Mouse (Mus musculus) urinary bladder, adult 18-20 months (tissue): ENCODE results near the gene Traf3.

Source experiments
- DNase-seq, 2 experiments: peaks; one replicate each; pipeline ENCODE4 v3.0.0; 2022; ENCODE audit warnings: low spot score in 2 of 2, mixed read lengths in 2 of 2

The Traf3 gene

DNA sequence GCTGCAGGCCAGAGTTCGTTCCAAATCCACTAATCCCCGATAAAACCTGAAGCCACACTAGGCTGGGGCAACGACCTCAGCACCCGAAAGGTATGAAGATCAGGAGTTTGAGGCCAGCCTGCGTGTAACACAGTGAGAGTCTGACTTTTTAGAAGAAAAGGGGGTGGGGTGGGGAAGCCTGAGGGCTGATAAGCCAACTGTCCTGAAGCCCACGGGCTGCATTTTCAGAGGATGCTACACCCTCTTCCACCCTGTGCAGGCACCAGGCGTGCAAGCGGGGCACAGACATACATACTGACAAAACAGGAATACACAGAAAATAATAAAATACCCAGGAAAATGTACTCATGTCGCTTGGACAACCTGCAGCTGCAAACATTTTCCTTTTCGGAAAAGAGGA is 145.6 kb downstream of the Traf3 start:
- DNase-seq: no peak

DNA sequence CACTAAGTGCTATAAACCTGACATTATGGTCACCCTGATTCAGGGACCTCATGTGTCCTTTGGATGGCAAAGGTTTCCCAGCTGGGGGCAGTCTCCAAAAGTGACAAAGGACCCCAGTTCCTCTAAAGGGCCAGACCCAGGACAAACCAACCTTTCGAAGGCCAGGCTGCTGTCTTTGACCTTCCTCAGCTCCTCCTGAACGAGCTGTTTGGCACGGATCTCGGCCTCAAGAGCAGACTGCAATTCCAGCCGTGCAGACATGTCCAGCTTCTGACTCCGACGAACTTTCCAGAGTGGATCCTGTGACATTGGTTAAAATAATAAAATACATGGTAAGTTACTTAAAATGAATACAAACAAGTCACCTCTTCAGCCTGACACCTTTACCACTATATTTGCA is 148.1 kb downstream of the Traf3 start:
- DNase-seq: no peak
